Mouse (Mus musculus) cerebellum, postnatal 10 days (tissue): ENCODE results near the gene Olfr458.
"Not testable (repeated sequence)": the region's sequence is repeated elsewhere in the genome, so short reads cannot be mapped to it uniquely, and the experiment has no call there.

Experiments used
- DNase-seq, 2 experiments: peaks; one replicate each; pipeline ENCODE4 v3.0.0; 2021; ENCODE audit warnings: mixed read lengths in 2 of 2

The Olfr458 gene

GRCm38 (mm10) chr6:42465096-42465495, at the start of gene Olfr458:
TSS of gene Olfr458 (minus strand) at chr6:42465196.
- DNase-seq: no peak

- DNase-seq: no peak
These were observed 48.5 kb upstream of the Olfr458 start for GRCm38 (mm10) chr6:42513461-42513860.

GRCm38 (mm10) chr6:42509311-42509710, 44.3 kb upstream of the Olfr458 start:
- no peak for DNase-seq

- peak; percentile 5 to 17 for DNase-seq
These were observed 38.5 kb upstream of the Olfr458 start for GRCm38 (mm10) chr6:42503478-42503877.

- DNase-seq: no peak
These were observed 24.7 kb upstream of the Olfr458 start for GRCm38 (mm10) chr6:42489731-42490130.

GRCm38 (mm10) chr6:42487114-42487513, 22.1 kb upstream of the Olfr458 start, which contains the start of gene Olfr456:
TSS of gene Olfr456 (minus strand) at chr6:42487214.
- no peak for DNase-seq

- no peak for DNase-seq
These were observed 19.6 kb upstream of the Olfr458 start for GRCm38 (mm10) chr6:42484633-42485032.

- no peak for DNase-seq
These were observed 11.2 kb upstream of the Olfr458 start, which contains the start of gene Olfr457 for GRCm38 (mm10) chr6:42476235-42476634. TSS of gene Olfr457 (minus strand) at chr6:42476335.

- not testable (repeated sequence) for DNase-seq
These were observed 6.3 kb upstream of the Olfr458 start for GRCm38 (mm10) chr6:42471298-42471697.

- DNase-seq: no peak
These were observed 5.5 kb upstream of the Olfr458 start for GRCm38 (mm10) chr6:42470542-42470941.

- DNase-seq: no peak
These were observed 17.6 kb downstream of the Olfr458 start for GRCm38 (mm10) chr6:42447381-42447780.

- DNase-seq: no peak
These were observed 20.5 kb downstream of the Olfr458 start for GRCm38 (mm10) chr6:42444491-42444890.

GRCm38 (mm10) chr6:42441395-42441794, 23.6 kb downstream of the Olfr458 start:
- no peak for DNase-seq

GRCm38 (mm10) chr6:42435490-42435889, 29.5 kb downstream of the Olfr458 start:
- no peak for DNase-seq

- DNase-seq: no peak
These were observed 30.6 kb downstream of the Olfr458 start, which contains the start of gene Tas2r126 for GRCm38 (mm10) chr6:42434446-42434845. TSS of gene Tas2r126 (plus strand) at chr6:42434535.

GRCm38 (mm10) chr6:42433554-42433953, 31.4 kb downstream of the Olfr458 start:
- DNase-seq: no peak

- no peak for DNase-seq
These were observed 38.7 kb downstream of the Olfr458 start for GRCm38 (mm10) chr6:42426337-42426736.

- no peak for DNase-seq
These were observed 40.5 kb downstream of the Olfr458 start for GRCm38 (mm10) chr6:42424472-42424871.

- no peak for DNase-seq
These were observed 43.6 kb downstream of the Olfr458 start for GRCm38 (mm10) chr6:42421439-42421838.

GRCm38 (mm10) chr6:42419443-42419842, 45.6 kb downstream of the Olfr458 start:
- DNase-seq: no peak
